Comparison of ENCODE assay signal across 9 mouse cellular contexts in the genomic region with DNA sequence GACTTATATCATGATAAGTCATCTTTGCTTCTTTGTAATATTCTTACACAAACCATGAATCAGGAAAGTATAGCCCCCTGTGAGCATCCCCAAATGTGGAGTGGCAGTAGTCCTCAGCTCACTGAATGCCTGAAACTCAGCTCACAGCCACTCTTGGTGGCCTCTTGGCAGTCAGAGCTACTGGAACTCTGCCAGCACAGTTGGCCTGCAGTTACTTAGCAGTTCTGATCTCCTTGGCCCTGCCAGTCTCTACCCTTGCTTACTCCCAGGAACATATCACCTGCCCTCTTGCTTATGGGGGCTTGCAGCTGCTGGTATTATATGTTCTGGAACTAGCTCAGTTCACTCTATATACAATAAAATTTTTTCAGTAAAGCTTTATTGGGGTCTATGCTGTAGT.
DNase-seq lines count a peak whose midpoint lies in the region; ATAC-seq and TF ChIP-seq lines count a peak whose summit lies in the region.
"Had no signal": no experiment of that assay in that cellular context is flagged by ENCODE, and none has a peak within 500 bp of the region (broad histone marks: within the 10 kb centered on the region; RNA-seq: fewer than 3 reads in every experiment).

No protein-coding gene starts in this region.

- H3K27me3 ChIP-seq in midbrain, postnatal 0 days (ENCODE audit: insufficient read depth, low read length) = no peaks in the 10 kb centered on the region
- no peaks in the 10 kb centered on the region for H3K27me3 ChIP-seq in midbrain, embryonic 15.5 days (replicated peaks)

- ATAC-seq in frontal cortex, adult (ENCODE audit: low TSS enrichment) = 0 out of 2 replicates have a peak, but pooled peaks have one; percentile 20
- no peak for ATAC-seq in midbrain, postnatal 0 days (ENCODE audit: low FRiP score)
- ATAC-seq in midbrain, embryonic 15.5 days (replicated peaks) = no peak

- no peak for DNase-seq in frontal cortex, postnatal 25 days (ENCODE audit: low spot score in 2 of 2)
- DNase-seq in midbrain, postnatal 0 days (ENCODE audit: low spot score) = peak; percentile 73
- peak; percentile 13 to 23 for DNase-seq in heart, adult 9 months (ENCODE audit: low spot score in 2 of 2)
- peak; percentile 9 for DNase-seq in lung, postnatal 25 days (ENCODE audit: low spot score)
- no peak for DNase-seq in embryo, embryonic 11 days
- DNase-seq in left cerebral cortex, adult 11 months (ENCODE audit: low spot score) = no peak

- no peak for TF ChIP-seq CTCF in midbrain, postnatal 0 days (IDR thresholded peaks at IDR 0.05)

- H3K4me2 ChIP-seq in midbrain, postnatal 0 days (ENCODE audit: low read depth, low read length, poor library complexity, severe bottlenecking) = no peak overlapping the region
- no peak overlapping the region for H3K4me2 ChIP-seq in midbrain, embryonic 15.5 days

- H3K27ac ChIP-seq in midbrain, postnatal 0 days (ENCODE audit: low read depth, low read length) = no peak overlapping the region
- H3K27ac ChIP-seq in midbrain, embryonic 15.5 days = no peak overlapping the region
- H3K27ac ChIP-seq: macrophage had no signal

- no peaks in the 10 kb centered on the region for H3K36me3 ChIP-seq in midbrain, postnatal 0 days (ENCODE audit: insufficient read depth, low read length)
- no peaks in the 10 kb centered on the region for H3K36me3 ChIP-seq in midbrain, embryonic 15.5 days (replicated peaks)

- H3K4me3 ChIP-seq in midbrain, postnatal 0 days (ENCODE audit: low read depth, low read length) = no peak overlapping the region
- no peak overlapping the region for H3K4me3 ChIP-seq in midbrain, embryonic 15.5 days

- no peak overlapping the region for H3K9ac ChIP-seq in midbrain, postnatal 0 days (replicated peaks; ENCODE audit: low read length, poor library complexity, severe bottlenecking)
- H3K9ac ChIP-seq in midbrain, embryonic 15.5 days = no peak overlapping the region

- no peaks in the 10 kb centered on the region for H3K4me1 ChIP-seq in midbrain, postnatal 0 days (ENCODE audit: insufficient read depth, low read length)
- no peaks in the 10 kb centered on the region for H3K4me1 ChIP-seq in midbrain, embryonic 15.5 days

- no peaks in the 10 kb centered on the region for H3K9me3 ChIP-seq in midbrain, postnatal 0 days (ENCODE audit: low read length)
- H3K9me3 ChIP-seq in midbrain, embryonic 15.5 days = no peaks in the 10 kb centered on the region

Comparison
In these comparisons a context has a peak if more than half of its experiments do, and no peak if none do; other contexts are left out.
1. DNase-seq: peak in midbrain, postnatal 0 days (single experiment), heart, adult 9 months (2 of 2) and lung, postnatal 25 days (single experiment); none in frontal cortex, postnatal 25 days (0 of 2), embryo, embryonic 11 days (single experiment) and left cerebral cortex, adult 11 months (single experiment).